Mouse (Mus musculus): ENCODE measurements around the gene Unc93b1. TPM values are rescaled to one million over a fixed set of nuclear protein-coding genes. Genes with fewer than 3 reads are reported as not detected.

The Unc93b1 gene
- polyA plus RNA-seq, 1 experiment from 2014 or later = 8.5 TPM

DNA sequence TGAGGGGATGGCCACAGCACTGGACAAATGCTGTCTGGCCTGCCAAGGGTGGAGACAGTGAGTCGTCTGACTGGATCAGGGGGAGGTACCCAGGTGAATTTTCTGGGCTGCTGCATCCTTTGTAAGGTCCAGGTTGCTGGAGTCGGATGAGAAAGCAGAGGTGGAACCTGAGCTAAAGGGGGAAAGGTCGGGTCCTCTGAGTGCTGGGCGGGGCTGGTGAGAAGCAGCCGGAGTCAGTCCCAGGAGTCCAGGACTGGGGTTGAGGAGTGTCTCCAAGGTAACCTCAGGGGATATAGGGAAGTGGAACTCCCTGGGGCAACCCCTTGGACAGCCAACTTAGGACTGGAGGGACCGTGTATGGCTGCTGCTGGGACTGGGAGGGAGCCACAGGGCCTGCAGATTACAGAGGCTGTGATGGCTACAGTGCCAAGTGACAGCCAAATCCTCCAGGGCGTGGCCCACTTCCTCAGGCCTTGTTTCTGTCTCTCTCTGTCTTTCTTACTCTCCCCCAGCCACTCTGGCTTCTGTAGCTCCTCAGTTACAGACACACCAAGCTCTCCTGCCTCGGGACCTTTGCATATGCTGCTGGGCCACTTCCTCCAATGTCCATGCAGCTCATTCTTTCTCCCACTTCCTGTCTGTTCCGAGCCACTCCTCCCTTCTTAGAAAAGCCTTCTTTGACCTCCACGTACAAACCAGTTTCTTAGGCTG, 12.2 kb upstream of the Unc93b1 start:
- Histone ChIP-seq H3K27me3 (no peaks in the 10 kb centered on the region), H3K4me2 (replicated peaks) (no peak overlapping the region), H3K9me3 (replicated peaks) (no peaks in the 10 kb centered on the region), H3K4me1 (0 out of 2 replicates have a peak, but pooled peaks cover 3% of the 10 kb centered on the region), H3K27ac (no peak overlapping the region), H3K9ac (no peak overlapping the region), H3K36me3 (no peaks in the 10 kb centered on the region), H3K4me3 (no peak overlapping the region)
- WGBS = 61% methylated on average over 10 of the region's 10 CpGs
- ATAC-seq (ENCODE audit: low FRiP score) = no peak

DNA sequence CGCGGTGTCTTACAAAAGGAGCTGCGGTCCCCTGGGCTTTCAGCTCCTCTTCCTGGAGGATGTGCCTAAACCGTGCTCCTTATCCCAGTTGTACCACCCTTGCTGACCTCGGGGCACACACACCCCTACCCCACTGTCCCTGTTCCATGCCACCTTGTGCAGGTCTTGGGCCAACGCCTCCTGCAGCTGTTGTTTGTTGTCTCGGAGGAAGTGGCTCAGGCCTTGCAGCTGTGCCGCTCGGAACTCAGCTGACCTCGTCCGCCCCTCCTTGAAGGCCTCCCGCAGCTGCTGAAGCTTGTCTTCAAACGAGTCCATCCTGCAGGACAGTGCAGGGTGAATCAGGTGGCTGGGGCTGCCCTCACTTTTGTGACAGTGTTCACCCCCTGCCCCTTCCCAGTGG, 11.4 kb upstream of the Unc93b1 start:
- 51% methylated on average over 13 of the region's 13 CpGs for WGBS
- 0 out of 2 replicates have a peak, but pooled peaks cover 3% of the 10 kb centered on the region for H3K4me1 ChIP-seq
- no peak for ATAC-seq (ENCODE audit: low FRiP score)
- no peak overlapping the region for H3K9ac ChIP-seq
- no peaks in the 10 kb centered on the region for H3K27me3 ChIP-seq
- H3K27ac ChIP-seq = no peak overlapping the region
- H3K36me3 ChIP-seq = no peaks in the 10 kb centered on the region
- no peak overlapping the region for H3K4me3 ChIP-seq
- H3K4me2 ChIP-seq (replicated peaks) = no peak overlapping the region
- no peaks in the 10 kb centered on the region for H3K9me3 ChIP-seq (replicated peaks)

DNA sequence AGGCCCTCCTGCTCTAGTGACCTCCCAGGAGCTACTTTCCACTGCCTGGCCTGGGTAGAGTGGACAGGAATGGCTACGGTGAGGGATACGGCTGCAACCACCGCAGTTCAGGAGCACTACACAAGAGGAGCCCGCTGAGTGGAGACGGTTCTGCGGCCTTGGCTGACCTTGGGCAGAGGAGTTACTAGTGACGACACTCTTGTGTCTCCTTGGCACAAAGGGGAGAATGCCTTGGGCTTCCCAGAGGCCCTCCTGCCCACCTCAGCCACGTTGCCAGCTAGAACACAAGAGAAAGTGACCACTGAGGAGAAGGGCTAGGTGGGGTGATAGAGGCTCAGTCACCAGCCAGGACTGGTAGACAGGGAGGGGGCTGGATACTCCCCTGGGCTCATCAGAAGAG, 10.8 kb upstream of the Unc93b1 start:
- Histone ChIP-seq H3K4me3 (no peak overlapping the region), H3K9me3 (replicated peaks) (no peaks in the 10 kb centered on the region), H3K36me3 (no peaks in the 10 kb centered on the region), H3K27ac (no peak overlapping the region), H3K4me1 (peaks cover 8% of the 10 kb centered on the region), H3K27me3 (no peaks in the 10 kb centered on the region), H3K4me2 (replicated peaks) (no peak overlapping the region), H3K9ac (no peak overlapping the region)
- ATAC-seq (ENCODE audit: low FRiP score) = no peak
- 75% methylated on average over 8 of the region's 8 CpGs for WGBS

DNA sequence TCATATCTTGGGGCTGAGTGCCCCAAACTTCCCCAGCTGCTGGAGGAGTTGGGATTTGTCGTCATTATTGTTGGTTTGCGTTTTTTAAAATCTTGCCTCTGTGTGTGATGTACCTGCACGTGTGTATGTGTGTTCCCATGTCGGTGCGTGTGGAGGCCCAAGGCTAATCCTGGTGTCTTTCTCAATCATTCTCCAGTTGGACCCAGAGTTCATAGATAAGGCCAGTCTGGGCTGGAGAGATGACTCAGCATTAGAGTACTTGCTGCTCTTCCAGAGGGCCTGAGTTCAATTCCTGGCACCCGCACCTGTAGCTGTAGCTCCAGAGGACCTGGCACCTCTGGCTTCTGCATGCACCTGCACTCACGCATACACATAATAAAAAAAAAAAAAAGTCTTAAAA, 10.1 kb upstream of the Unc93b1 start:
- no peaks in the 10 kb centered on the region for H3K27me3 ChIP-seq
- H3K4me1 ChIP-seq = peaks cover 14% of the 10 kb centered on the region
- 93% methylated on average over 7 of the region's 7 CpGs for WGBS
- H3K9ac ChIP-seq = no peak overlapping the region
- H3K27ac ChIP-seq = no peak overlapping the region
- H3K9me3 ChIP-seq (replicated peaks) = no peaks in the 10 kb centered on the region
- H3K4me3 ChIP-seq = no peak overlapping the region
- ATAC-seq (ENCODE audit: low FRiP score) = no peak
- H3K36me3 ChIP-seq = no peaks in the 10 kb centered on the region
- H3K4me2 ChIP-seq (replicated peaks) = no peak overlapping the region

DNA sequence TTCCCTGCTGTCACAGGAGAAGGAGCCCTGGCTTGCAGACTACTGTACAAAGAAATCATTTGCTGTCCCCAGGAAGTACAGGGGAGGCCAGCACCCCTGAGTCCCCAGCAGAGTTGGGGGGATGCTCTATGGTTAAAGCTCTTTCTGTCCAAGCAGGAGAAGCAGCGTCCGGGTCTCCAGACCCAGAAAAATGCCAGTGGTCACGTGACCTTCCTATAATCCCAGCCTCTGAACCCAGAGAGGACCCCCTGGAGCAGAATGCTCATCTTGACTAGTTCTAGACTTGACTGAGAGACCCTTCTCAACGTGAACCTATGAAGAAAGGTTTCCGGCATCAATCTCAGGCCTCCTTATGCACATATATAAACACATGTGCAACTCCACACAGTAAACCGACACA, 9.1 kb upstream of the Unc93b1 start:
- Histone ChIP-seq H3K9ac (no peak overlapping the region), H3K4me2 (replicated peaks) (no peak overlapping the region), H3K36me3 (no peaks in the 10 kb centered on the region), H3K4me3 (no peak overlapping the region), H3K27ac (no peak overlapping the region), H3K9me3 (replicated peaks) (no peaks in the 10 kb centered on the region), H3K27me3 (no peaks in the 10 kb centered on the region), H3K4me1 (peaks cover 15% of the 10 kb centered on the region)
- 81% methylated on average over 6 of the region's 6 CpGs for WGBS
- no peak for ATAC-seq (ENCODE audit: low FRiP score)

DNA sequence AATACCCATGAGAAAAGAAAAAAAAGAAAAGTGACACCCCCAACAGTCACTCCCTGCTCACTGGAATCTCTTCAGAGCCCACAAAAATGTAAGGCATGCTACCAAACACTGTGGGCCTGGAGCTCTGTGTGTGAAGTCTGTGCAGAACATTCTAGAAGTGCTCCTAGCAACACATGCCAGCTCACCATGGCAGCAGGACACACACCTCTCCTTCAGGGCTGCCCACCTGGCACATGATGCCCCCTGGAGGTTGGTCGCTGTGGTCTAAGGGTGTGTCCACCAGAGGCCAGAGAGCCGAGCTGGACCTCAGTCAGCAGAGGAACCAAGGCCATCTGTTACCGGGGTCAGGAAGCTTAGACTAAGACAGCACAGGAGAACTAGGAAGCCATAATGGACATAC, 8.7 kb upstream of the Unc93b1 start:
- H3K9me3 ChIP-seq (replicated peaks) = no peaks in the 10 kb centered on the region
- no peak overlapping the region for H3K9ac ChIP-seq
- peaks cover 15% of the 10 kb centered on the region for H3K4me1 ChIP-seq
- H3K27me3 ChIP-seq = no peaks in the 10 kb centered on the region
- H3K27ac ChIP-seq = no peak overlapping the region
- H3K36me3 ChIP-seq = no peaks in the 10 kb centered on the region
- 76% methylated on average over 3 of the region's 3 CpGs for WGBS
- no peak overlapping the region for H3K4me3 ChIP-seq
- no peak for ATAC-seq (ENCODE audit: low FRiP score)
- no peak overlapping the region for H3K4me2 ChIP-seq (replicated peaks)

DNA sequence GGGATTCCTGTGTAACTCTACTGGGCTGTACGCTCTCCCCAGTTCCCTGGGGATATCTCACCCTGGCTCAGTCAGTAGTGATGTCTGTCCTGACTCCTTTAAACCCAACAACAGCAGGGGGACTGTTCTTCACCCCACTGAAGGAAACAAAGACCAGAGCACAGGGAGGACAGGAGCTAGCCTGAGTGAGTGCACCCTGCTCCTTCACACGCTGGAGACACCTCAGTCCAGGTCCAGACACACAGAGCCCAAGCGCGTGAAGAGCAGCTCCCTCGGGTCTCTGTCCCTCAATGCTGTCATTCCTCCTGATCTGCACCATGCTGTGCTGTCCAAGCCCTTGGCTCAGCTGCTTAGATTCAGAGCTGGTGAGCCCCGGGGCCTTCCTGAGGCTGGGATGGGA, 8.3 kb upstream of the Unc93b1 start:
- Histone ChIP-seq H3K27ac (no peak overlapping the region), H3K9ac (no peak overlapping the region), H3K9me3 (replicated peaks) (no peaks in the 10 kb centered on the region), H3K4me2 (replicated peaks) (no peak overlapping the region), H3K27me3 (no peaks in the 10 kb centered on the region), H3K4me1 (peaks cover 15% of the 10 kb centered on the region), H3K4me3 (no peak overlapping the region), H3K36me3 (no peaks in the 10 kb centered on the region)
- 62% methylated on average over 6 of the region's 6 CpGs for WGBS
- no peak for ATAC-seq (ENCODE audit: low FRiP score)

DNA sequence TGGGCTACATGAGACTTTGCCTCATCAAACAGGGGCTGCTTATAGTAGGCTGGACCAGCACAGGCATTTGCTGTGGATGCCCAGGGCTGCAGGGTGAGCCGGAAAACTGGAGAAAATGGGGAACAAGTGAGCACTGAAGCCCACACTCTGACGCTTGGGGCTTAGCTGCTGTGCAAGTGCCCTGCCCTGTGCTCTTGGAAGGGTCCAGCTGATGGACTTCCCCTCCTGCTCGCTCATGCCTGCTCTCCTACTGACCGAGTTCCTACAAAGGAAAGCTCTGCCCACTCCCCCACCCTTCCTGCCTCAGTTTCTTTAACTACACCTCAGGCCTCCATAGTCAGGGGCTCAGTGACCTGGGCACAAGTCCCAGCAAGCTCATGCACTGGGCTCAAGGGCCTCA, 7.0 kb upstream of the Unc93b1 start:
- ATAC-seq (ENCODE audit: low FRiP score) = no peak
- H3K36me3 ChIP-seq = no peaks in the 10 kb centered on the region
- no peak overlapping the region for H3K27ac ChIP-seq
- no peak overlapping the region for H3K9ac ChIP-seq
- WGBS = 86% methylated on average over 4 of the region's 4 CpGs
- H3K4me1 ChIP-seq = peaks cover 15% of the 10 kb centered on the region
- H3K4me3 ChIP-seq = no peak overlapping the region
- no peak overlapping the region for H3K4me2 ChIP-seq (replicated peaks)
- no peaks in the 10 kb centered on the region for H3K9me3 ChIP-seq (replicated peaks)
- no peaks in the 10 kb centered on the region for H3K27me3 ChIP-seq

DNA sequence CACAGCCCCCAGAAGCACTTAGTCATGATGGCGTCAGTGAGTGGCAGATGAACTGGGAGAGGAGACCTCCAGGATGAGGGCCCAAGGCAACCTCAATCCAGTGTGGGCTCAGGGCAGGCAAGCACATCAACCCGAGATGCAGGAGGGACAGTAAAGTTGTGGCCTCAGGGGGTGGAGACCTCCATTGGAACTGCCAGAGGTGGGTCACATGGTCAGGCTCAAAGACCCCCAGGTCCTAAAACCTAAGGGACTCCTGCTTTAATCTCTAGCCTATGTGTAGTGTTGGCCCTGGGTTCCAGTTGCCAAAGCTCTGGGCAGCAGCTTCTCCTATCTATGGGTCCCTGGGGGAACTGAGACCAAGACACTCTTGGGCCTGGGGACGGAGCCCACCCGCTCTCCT, 6.2 kb upstream of the Unc93b1 start:
- Histone ChIP-seq H3K4me3 (no peak overlapping the region), H3K27ac (no peak overlapping the region), H3K9me3 (replicated peaks) (no peaks in the 10 kb centered on the region), H3K27me3 (no peaks in the 10 kb centered on the region), H3K4me1 (peaks cover 12% of the 10 kb centered on the region), H3K9ac (no peak overlapping the region), H3K4me2 (replicated peaks) (no peak overlapping the region), H3K36me3 (no peaks in the 10 kb centered on the region)
- ATAC-seq (ENCODE audit: low FRiP score) = no peak
- WGBS = 73% methylated on average over 4 of the region's 4 CpGs

DNA sequence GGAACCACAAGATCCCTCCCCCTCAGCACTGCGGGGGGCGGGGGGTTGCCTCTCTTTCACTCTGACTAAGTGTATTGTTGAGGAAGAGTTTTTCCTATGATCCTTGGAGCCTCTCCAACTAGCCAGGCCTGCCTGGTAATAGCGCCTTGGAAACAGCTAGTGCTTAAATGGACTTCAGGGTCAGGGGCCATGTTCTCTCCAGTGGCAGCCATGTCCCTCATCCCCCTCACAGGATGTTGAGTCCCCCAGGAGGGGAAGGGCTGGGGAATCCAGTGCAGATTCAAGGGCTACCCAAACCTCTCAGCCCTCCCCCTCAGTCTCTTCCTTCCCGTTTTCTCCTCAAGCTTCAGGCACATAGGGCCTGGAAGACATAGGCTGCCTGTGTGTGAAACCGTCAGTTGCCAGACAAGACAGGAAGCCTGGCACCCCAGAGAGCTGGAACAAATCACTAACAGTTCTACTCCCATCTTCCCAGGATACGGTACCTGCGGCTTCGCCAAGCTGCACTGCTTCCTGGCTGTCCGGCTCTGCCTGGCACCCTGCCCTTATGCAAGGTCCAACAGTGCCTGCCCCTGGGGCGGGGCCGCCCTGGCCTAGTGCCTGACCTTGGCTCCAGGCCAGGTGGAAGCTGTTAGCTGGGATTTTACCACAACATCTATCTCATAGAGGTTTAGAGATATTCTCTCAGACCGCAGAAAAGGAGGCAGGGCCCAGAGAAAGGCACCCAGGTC, 5.6 kb upstream of the Unc93b1 start, which contains the start of gene Aldh3b1:
TSS of gene Aldh3b1 (minus strand) at position 598 of the 731 bp plus-strand sequence.
- Histone ChIP-seq H3K36me3 (no peaks in the 10 kb centered on the region), H3K27ac (peak within 1 kb of the TSS; percentile 61; the same call in 1 of the 2 replicates), H3K9ac (no peak within 1 kb of the TSS), H3K4me1 (peaks cover 12% of the 10 kb centered on the region), H3K27me3 (no peaks in the 10 kb centered on the region), H3K4me3 (no peak within 1 kb of the TSS), H3K9me3 (replicated peaks) (no peaks in the 10 kb centered on the region), H3K4me2 (replicated peaks) (no peak within 1 kb of the TSS)
- ATAC-seq (ENCODE audit: low FRiP score) = peak; percentile 43; the same call in 1 of the 2 replicates
- WGBS = 58% methylated on average over 12 of the region's 12 CpGs

DNA sequence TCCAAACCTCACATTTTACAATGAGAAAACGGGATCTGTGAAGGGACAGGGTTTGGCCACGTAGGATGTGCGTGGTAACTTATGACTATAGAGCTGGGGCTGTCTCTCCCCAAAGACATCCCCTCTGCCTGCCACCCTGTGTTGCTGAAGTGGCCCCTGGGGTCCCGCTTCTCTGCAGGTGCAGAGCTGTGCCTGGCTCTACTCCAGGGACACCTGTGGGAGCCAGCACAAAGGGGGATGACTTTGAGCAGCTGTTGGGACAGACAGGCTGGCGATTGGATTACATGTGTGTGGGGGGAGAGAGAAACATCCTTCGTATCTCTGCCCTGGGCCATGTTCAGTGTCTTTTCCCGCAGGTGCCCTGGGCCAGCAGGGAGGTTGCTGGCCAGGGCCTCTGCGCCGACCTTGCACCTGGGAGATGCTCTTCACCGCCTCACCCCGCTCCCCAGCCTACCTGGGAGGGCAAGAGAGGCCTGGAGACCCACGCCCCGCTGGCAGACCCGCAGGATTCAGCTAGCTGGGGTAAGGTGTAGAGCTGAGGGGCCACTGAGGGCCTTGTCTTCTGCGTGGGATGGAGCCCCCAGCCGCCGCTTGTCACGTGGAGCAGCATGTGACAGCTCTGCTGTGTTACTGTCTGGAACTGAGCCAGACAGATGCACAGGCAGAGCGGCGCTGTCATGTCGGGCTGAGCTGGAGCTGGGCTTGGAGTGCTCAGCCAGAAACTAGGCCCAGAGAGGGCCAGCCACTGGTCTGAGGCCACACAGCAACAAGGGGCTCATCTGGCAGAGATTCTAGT, 4.5 kb upstream of the Unc93b1 start:
- peaks cover 6% of the 10 kb centered on the region; the same call in 1 of the 2 replicates for H3K27me3 ChIP-seq
- 72% methylated on average over 21 of the region's 21 CpGs for WGBS
- no peak overlapping the region for H3K4me2 ChIP-seq (replicated peaks)
- H3K9me3 ChIP-seq (replicated peaks) = no peaks in the 10 kb centered on the region
- ATAC-seq (ENCODE audit: low FRiP score) = no peak
- H3K36me3 ChIP-seq = no peaks in the 10 kb centered on the region
- no peak overlapping the region for H3K4me3 ChIP-seq
- H3K27ac ChIP-seq = no peak overlapping the region
- H3K4me1 ChIP-seq = peaks cover 17% of the 10 kb centered on the region
- H3K9ac ChIP-seq = no peak overlapping the region

DNA sequence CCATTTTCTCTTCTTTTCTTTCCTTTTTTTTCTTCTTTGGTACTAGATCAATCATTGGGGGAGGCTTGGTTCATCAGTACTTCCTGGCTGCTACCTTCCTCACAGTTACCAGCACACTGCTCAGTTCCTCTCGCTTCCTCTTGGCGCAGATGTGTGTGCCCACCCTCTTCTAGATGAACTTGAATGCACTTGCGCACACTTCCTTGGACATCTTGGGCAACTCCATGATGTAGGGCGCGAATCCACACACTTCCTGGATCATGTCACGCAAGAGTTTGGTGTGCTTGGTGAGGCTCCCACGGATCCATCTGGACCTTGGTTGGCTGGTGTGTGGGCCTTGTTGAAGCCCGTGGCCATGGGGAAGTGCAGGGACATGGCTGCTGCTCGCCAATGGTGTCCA, 3.3 kb upstream of the Unc93b1 start:
- 92% methylated on average over 9 of the region's 9 CpGs for WGBS

More for the DNA sequence above, 3.3 kb upstream of the Unc93b1 start:
- H3K27ac ChIP-seq = no peak overlapping the region
- H3K9me3 ChIP-seq (replicated peaks) = no peaks in the 10 kb centered on the region
- H3K27me3 ChIP-seq = peaks cover 15% of the 10 kb centered on the region
- no peaks in the 10 kb centered on the region for H3K36me3 ChIP-seq
- H3K4me3 ChIP-seq = no peak overlapping the region
- H3K9ac ChIP-seq = no peak overlapping the region
- ATAC-seq (ENCODE audit: low FRiP score) = no peak
- no peak overlapping the region for H3K4me2 ChIP-seq (replicated peaks)
- peaks cover 27% of the 10 kb centered on the region for H3K4me1 ChIP-seq

All from hindbrain, embryonic 12.5 days (tissue).